Mouse (Mus musculus) CH12.LX (cell line): ENCODE measurements around the gene Ms4a12.

ENCODE experiments used
- CTCF ChIP-seq, 2 experiments: IDR thresholded peaks in 1 of 2; conservative IDR thresholded peaks in 1 of 2; 2 replicates each; pipeline ENCODE4 v1.5.1; 2011 to 2012; ENCODE audit warnings: low read depth in 2 of 2, low read length in 2 of 2, improper control_type of control experiment in 1 of 2, inconsistent platforms in 1 of 2, mild to moderate bottlenecking in 1 of 2, moderate library complexity in 1 of 2
- EP300 ChIP-seq: IDR thresholded peaks from 2 replicates; pipeline ENCODE4 v1.6.1; 2011; ENCODE audit warnings: low read length, improper control_type of control experiment
- HCFC1 ChIP-seq: IDR thresholded peaks from 2 replicates; pipeline ENCODE4 v1.6.1; 2012; ENCODE audit warnings: low read depth, mild to moderate bottlenecking, inconsistent platforms, low read length, improper control_type of control experiment
- MXI1 ChIP-seq: IDR thresholded peaks from 2 replicates; pipeline ENCODE4 v1.6.1; 2011; ENCODE audit warnings: mild to moderate bottlenecking, low read depth, low read length, improper control_type of control experiment
- POLR2A ChIP-seq: IDR thresholded peaks from 2 replicates; pipeline ENCODE4 v1.6.1; 2011; ENCODE audit warnings: low read depth, mild to moderate bottlenecking, improper control_type of control experiment, low read length
- RCOR1 ChIP-seq: conservative IDR thresholded peaks from 2 replicates; pipeline ENCODE4 v1.6.1; 2012; ENCODE audit warnings: low read depth, mild to moderate bottlenecking, inconsistent platforms, low read length, improper control_type of control experiment
- TBP ChIP-seq: conservative IDR thresholded peaks from 2 replicates; pipeline ENCODE4 v1.6.1; 2011; ENCODE audit warnings: low read depth, low read length, improper control_type of control experiment
- TCF12 ChIP-seq: IDR thresholded peaks from 2 replicates; pipeline ENCODE4 v1.6.1; 2014; ENCODE audit warnings: low read depth, mild to moderate bottlenecking, inconsistent platforms, low read length, improper control_type of control experiment
- USF1 ChIP-seq: IDR thresholded peaks from 2 replicates; pipeline ENCODE4 v1.6.1; 2014; ENCODE audit warnings: low read depth, mild to moderate bottlenecking, inconsistent platforms, low read length, improper control_type of control experiment
- USF2 ChIP-seq: conservative IDR thresholded peaks from 2 replicates; pipeline ENCODE4 v1.6.1; 2011; ENCODE audit warnings: low read depth, low read length, improper control_type of control experiment

DNA sequence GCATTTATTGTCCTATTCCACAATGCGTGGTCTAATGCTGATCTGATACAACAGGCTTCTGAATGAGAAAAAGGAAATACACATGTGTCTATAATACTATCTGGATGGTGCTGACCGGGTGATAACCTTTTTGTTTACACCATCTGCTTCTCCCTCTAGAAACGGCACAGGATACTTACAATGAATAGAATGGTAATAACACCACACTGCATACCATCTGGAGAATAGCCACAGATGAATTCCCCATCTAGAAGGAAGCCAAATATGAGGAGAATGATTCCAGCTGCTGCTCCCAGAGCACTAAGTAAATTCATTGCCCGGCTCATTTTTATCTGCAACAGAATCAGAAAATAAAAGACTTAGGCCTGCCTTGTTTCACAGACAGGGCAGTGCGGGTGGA is 44.2 kb upstream of the Ms4a12 start:
- TF ChIP-seq EP300, result no peak
- no peak for TF ChIP-seq TBP
- no peak for TF ChIP-seq USF1
- TF ChIP-seq CTCF (conservative IDR thresholded peaks at IDR 0.05 in 1 of 2, IDR thresholded peaks at IDR 0.05 in 1 of 2; ENCODE audit: low read depth in 2 of 2, low read length in 2 of 2), result no peak
- TF ChIP-seq USF2, result no peak
- TF ChIP-seq HCFC1, result no peak
- TF ChIP-seq RCOR1, result no peak
- TF ChIP-seq POLR2A, result no peak
- no peak for TF ChIP-seq MXI1
- TF ChIP-seq TCF12, result no peak
